Mouse (Mus musculus) spleen, adult 2 months (tissue): Measurements from ENCODE around the gene Sipa1l1.

ENCODE experiments used
- CTCF ChIP-seq: fragments of 200-500 bp; IDR thresholded peaks from 2 replicates; pipeline ENCODE4 v1.5.1; 2011; ENCODE audit warnings: mild to moderate bottlenecking, inconsistent platforms; ENCODE audit not compliant: insufficient read depth, insufficient read length, insufficient replicate concordance; ENCODE audit errors: extremely low read depth
- POLR2A ChIP-seq: fragments of 200-500 bp; IDR thresholded peaks from 2 replicates; pipeline ENCODE4 v1.6.1; 2011; ENCODE audit warnings: low read depth, low read length, inconsistent platforms

DNA sequence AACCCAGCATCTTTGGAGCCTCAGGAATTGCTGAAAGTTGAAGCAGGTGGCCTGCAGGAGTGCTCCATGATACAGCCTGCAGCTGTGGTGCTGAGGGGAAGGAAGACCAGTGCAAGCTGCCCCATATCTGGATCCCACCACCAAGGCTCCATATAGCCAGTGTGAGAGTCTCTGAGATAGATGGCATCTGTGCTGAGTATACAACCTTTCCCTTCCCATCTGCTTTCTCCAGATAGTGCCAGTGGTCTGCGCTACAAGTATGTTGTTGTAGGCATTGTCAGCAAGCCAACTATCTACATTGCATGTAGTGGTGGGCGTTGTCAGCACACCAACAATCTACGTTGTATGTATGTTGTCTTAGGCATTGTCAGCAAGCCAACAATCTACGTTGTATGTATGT, 68.0 kb downstream of the Sipa1l1 start:
- TF ChIP-seq CTCF (no peak), POLR2A (no peak)
